Mouse (Mus musculus): ENCODE data around the gene Lenep. TPM values are rescaled to one million over a fixed set of nuclear protein-coding genes. Genes with fewer than 3 reads are reported as not detected.
A peak's percentile ranks its signal among the peaks of the same experiment; 100 is the strongest.

Gene Lenep
- total RNA-seq, 2 experiments from 2014 or later, result 0.83 TPM; not detected in 1

DNA sequence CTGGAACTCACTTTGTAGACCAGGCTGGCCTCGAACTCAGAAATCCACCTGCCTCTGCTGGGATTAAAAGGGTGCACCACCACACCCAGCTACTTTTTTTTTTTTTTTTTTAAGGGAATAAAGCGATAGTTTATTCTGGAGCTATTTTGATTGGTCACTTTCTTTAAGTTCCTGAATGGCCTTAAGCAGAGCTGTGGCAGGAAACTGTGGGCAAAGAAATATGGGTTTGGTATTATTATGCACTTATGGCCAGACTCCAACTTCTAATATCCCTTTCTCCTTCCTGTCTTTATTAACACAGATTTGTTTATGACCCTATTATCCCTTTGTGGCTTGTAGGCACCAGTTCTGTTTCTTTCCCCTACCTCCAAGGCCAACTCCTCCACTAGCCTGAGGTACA, 17.8 kb upstream of the Lenep start:
- DNase-seq (ENCODE audit: low spot score in 2 of 2), result no peak

DNA sequence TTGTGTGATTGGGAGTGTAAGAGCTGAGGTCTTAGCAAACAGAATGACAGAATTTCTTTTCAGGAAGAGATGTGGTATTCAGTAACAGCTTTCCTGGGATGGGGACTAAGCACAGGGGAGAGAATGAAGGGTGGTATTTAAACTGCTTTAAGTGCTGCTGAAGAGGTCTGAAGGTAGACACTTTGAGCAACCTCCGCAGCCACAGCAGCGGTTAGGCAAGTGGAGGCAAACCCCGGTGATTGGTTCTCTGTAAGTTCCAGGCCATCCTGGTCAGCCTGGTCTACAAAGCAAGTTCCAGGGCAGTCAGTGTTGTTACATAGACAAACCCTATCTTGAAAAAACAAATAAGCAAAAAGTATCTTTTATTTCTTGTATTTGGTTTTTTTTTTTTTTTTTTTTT, 17.4 kb upstream of the Lenep start:
- DNase-seq (ENCODE audit: low spot score in 2 of 2), result no peak

DNA sequence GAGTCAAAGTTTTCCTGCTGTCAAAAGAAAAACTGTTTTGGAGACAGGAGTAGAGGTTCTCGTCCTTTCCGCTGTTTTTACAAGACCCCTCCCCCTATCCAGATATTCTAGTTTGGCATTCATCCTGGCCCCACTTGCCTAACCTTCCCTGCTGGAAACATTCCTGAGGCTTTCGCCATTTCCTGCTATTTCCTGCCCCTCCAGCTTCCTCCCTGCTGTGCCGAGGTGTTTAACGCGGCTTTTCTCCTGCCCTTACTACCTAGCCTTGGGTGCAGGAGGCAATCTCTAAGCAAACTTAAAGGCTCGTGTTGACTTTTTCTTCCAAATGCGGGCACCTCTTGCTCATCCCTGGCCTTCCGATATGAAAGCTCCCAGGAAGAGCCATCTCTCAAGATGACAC, 17.0 kb upstream of the Lenep start:
- peak in 1 of 2 experiments; percentile 50 for DNase-seq (ENCODE audit: low spot score in 2 of 2)

DNA sequence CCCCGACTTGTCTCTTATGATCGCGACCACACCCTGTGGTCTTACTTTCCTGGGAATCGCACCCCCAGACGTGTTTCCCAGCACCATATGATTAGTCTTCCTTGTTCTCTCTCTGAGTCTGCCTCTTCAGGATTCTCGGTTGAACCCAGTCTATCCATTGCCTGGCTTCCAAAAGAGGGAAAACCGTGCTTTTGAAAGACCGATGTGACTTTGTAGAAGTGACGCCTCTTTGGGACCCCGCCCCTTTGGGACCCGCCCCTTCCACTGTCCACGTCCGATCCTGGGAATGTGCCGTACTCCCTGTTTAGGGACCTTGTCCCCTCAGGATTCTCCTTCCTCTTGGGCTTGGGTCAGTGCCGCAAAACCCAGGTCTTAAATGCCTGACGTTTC, 16.3 kb upstream of the Lenep start:
- peak; percentile 65 to 86 for DNase-seq (ENCODE audit: low spot score in 2 of 2)

DNA sequence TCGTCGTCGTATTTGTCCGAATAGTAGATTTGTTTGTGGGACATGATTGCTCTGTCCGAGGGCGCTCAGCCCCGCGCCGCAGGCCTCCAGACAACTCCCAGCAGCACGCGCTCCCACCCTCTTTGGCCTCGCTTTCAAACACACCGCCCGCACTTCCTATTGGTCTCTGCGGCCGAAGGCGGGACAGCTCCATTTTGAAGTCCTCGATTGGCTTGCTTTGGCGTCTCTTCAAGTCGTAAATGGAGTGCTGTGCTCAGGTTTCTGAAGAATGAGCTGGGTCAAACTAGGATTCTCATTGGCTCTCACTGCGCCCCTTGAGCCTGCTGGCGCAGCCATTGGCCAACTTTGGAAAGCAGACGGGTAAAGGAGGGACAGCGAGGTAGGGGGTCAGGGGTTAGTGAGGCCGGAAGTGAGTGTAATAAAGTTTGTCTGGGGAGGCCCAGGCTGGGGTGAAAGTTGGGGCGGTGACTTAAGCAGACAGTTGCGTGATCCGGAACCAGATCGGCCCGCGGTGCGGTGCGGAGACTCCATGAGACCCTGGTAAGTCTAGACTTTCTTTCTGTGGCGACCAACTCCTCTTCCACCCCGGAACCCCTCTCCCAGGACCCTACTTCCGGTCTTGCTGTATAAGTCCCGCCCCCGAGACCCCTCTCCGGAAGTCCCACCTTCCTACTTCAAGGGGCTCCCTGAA, 15.7 kb upstream of the Lenep start, which contains the start of the genes Cks1b and Shc1:
Gene Cks1b (minus strand): TSS at position 214 of the 691 bp plus-strand sequence.
Gene Shc1 (plus strand): TSS at position 274 of the 691 bp plus-strand sequence.
- DNase-seq (ENCODE audit: low spot score in 2 of 2), result peak; percentile 79 to 93

DNA sequence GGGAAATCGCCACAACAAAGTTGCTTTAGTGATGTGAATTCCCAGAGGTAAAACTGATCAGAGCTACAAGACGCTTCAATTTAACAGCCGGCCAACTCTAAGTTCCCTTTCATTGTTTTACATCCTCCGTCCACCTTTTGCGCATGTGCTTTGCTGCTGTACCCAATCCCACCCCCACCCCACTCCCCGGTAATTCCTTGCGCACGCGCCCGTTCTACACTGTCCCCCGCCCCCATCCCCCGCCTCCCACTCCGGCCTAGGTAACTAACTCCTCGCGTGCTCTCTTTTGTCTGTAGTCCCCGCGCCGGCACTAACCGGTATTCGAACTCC, 15.2 kb upstream of the Lenep start:
- DNase-seq (ENCODE audit: low spot score in 2 of 2), result no peak

DNA sequence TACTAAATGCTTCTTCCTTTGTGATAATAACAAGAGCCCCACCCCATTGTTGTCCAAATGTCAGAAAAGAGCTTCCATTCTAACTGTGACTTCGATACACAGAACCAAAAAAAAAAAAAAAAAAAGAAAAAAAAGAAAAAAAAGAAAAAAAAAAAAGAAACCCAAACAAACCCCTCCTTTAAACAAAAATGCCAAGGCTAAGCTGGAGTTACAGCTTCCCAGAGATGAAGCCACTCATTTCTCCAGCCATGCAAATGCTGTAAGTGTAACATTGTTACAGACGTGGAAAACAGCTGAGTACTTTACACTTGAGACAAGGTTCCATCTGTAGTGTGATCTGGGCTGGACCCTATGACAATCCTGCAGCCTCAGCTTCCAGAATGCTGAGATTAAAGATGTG, 14.5 kb upstream of the Lenep start:
- DNase-seq (ENCODE audit: low spot score in 2 of 2), result no peak

DNA sequence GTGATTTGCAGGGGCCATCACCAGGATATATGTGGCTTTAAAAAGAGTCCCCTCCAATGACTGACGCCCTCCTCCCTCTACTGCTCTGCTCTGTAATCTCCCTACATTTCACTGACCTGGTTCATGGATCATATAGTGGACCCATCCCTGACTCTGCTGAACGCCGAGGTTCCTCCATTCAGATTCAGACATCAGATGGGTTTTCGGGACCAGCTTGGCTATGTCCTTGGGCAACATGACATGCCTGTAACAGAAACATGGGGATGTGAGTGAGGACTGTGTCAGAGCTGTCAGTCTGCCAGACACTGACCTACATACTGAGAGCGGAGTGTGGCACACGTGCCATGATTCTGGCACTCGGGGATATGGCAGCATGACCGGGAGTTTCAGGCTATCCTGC, 13.6 kb upstream of the Lenep start:
- no peak for DNase-seq (ENCODE audit: low spot score in 2 of 2)

DNA sequence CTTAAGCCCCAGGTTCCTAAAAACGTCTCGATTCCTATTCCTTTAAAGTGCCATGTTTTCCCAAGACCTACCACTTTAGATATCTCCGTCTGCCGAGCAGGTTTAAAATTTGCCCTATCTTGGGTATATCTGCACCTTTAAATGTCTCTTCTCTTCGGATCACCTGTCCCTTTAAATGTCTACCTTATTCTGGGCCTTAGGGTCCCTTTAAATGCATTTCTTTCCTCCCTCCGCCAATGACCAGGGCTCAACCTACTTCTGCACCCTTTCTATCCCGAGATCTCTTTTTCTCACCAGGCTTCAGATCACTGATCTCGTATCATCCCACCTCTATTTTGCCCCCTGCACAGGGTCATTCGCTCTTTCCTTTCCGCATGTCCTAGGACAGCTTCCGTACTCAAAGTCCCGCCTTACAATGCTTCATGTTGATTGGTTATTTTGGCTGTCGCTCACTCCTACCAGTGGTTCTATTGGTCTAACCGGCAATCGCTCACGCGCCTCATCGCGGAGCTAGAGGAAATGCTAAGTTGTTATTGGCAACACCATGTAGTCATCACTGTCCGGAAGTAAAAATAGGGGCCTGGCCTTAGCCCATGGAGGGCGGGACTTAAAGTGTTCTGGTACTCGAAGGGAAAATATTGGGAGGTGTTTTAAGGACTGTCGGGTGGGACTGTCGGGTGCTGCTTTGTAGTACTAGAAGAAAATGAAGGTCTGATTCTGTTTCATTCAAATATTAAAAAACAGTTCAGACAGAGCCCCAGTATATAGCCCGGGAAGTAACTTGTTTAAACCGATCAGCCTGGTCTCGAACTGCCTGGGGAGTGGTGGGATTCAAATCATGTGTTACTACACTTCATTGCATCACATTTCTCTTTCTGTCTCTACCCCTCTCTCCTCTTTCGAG, 9.1 kb upstream of the Lenep start, which contains the start of gene Flad1:
Gene Flad1 (minus strand): TSS at position 381 of the 904 bp plus-strand sequence.
- DNase-seq (ENCODE audit: low spot score in 2 of 2), result peak; percentile 87 to 93

DNA sequence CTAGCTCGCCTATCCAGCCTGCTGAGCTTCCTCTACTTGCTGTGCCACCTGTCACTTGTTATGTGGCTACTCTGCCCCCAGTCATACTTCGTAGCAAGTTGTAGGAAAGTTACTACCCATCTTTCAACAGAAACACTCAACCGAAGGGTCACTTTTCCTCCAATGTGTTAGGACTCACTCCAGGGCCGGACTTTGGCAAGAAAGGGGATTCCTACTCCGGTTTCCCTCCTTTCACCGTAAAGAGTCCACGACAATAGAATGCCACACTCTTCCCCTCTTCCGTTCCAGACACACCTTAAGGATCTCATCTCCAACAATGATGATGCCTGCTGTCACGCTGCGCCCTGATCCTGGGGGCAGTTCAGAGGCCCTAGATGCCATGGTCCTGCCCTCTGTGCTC, 8.3 kb upstream of the Lenep start:
- DNase-seq (ENCODE audit: low spot score in 2 of 2), result no peak

DNA sequence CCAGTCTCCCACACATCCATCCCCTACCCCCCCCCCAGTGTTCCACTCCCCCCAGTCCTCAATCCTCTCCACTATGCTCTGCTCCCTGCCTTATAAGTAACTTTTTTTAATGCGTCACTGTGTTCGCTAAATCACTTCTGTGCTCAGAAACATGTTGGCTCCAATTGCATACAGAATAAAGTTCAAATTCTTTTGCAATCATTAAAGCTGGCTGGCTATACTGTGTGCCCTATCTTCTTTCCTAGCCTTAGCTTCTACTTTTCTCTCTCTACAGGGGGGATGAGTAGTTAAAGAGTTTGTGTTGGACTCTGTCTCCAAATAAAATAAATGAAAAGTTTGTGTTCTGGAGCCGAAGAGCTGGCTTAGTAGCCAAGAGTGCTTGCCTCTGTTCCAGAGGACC, 7.1 kb upstream of the Lenep start:
- DNase-seq (ENCODE audit: low spot score in 2 of 2), result no peak

DNA sequence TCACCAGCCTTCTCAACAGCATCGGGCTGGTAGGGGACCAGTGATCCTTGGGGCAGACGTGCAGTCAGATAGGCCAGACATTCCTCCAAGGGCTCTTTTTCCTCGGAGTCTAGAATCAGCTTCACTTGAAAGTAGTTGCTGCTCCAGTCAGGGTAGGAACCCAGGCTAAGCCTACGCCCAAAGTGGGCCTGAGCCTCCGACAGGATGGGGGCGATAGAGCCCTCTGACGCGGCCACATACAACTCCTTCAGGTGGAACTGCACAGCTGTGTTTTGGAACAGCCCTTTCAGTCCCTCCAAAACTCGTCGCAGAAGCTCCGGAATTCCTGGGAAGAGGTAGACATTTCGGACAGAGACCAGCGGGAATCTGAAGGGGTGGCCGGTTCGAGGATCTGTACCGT, 5.9 kb upstream of the Lenep start:
- no peak for DNase-seq (ENCODE audit: low spot score in 2 of 2)

DNA sequence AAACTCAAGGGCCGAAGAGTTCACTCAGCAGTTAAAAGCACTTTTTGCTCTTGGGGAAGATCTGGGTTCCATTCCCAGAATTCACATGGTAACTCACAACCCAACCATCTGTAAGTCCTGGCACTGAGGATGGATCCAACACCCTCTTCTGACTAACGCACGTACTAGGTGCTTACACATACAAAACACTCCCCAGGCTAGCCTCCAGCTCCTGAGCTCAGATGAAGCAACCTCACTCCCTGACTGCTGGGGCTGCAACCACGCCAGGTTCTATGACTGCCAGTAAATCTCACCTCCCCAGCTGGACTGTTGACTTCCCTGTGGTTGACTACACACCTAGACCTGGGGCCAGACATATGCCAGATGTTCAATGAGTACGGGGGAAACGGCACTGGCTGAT, 4.3 kb upstream of the Lenep start:
- no peak for DNase-seq (ENCODE audit: low spot score in 2 of 2)

DNA sequence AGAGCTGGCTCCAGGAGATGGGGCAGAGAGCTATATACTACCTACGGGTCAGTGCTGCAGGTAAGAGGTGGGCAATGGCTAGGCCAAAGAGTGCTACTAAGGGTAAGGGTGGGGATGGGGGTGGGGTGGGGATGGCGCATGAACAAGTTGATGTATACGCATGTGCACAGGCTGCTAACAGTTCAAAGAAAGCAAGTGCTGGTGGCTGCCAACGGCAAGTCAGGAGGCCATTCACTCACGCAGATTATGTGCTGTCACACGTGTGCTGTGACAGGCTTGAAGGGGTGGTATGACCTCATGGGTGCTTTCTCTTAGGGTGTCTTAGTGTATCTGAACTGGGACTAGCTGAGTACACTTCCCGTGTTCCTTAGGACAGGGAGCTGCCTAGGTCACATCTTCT, 1.3 kb downstream of the Lenep start:
- DNase-seq (ENCODE audit: low spot score in 2 of 2), result no peak

DNA sequence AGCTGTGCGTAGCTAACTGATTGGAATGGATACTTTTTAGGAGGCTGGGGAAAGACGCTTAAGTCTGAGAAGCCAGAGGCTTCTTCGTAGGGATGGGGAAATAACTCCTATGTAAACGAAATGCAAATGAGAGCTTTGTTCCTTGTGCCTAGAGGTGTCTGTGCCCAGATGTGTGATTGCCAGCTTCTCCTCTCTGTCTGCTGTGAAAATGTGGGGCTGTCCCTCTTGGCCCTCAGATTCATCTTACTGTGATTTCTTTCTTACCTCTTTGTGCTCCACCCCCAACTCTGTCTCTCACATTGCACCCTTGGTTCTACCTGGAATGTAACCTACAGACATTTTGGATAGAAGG, 6.0 kb downstream of the Lenep start:
- no peak for DNase-seq (ENCODE audit: low spot score in 2 of 2)

DNA sequence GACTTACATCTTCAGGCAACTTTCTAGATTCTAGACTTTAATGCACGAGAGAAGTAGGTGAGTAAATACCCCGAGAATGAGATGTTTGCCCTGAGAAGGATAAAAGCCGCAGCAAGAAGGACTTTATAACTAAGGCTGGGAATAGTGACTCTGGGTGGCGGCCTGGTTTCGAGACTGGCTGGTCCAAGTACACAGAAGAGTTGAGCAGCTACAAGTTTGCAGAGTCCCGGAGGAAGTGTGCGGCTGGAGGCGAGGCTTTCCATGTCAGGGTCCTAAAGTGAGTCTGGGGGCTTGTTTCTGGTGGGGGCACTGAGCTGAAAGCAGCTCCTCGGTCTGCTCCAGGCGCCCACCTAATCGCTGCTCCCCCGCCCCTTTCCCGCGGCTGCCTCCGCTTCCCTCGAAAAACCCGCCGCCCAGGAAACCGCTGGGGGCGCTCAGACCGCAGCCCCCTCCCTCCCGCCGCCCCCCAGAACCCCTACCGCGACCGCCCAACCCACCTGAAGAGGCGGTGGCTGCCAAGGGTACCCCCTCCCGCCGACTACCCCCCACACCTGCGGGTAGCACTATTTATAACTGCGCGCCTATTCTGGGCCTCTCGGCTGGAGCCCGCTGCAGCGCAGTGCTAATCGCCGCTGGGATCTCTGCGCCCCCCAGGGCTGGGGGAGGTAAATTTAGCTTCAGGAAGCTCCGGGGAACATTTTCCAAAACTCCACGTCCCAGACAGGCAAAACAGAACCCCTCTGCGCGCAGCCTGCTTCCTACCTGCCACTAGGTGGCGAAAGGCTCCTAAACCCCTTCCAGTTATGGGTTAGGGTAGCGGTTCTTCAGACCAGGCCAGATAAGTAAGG, 6.6 kb downstream of the Lenep start:
- DNase-seq (ENCODE audit: low spot score in 2 of 2), result peak in 1 of 2 experiments; percentile 69

DNA sequence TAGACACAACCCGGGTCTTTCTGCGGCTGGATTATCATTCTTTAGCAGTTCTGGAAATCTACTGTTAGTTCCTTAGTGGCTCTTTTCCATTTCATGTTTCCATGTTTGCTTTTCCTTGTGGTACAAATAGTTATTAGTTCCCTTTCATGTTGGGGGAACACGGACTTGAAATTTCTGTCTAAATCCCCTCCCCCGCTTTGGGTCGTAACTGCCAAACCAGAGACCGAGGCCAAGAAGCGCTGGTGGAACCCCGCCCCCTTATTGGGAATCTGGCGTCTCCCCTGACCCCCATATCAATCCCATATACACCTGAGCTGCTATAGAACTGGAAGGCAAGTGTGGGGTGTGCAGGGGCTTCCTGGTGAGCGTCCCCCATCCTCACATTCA, 7.2 kb downstream of the Lenep start:
- no peak for DNase-seq (ENCODE audit: low spot score in 2 of 2)

DNA sequence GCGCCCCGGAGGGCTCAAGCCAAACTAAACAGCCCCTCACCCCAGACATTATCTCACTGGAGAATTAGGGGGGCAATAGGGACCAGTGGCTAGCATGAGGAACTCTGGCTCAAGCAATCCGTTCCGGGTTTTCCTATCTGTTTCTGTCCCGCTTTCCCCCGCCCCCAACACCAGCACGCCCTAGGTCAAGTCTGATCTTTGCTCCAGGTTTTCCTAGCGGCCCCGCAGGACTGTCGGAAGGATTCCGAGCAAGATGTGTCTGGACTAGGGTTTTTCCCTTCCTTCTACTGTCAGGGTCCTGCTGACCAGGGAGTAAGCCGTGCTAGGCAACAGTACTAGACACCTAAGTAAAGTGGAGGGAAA, 7.7 kb downstream of the Lenep start:
- peak; percentile 69 to 86 for DNase-seq (ENCODE audit: low spot score in 2 of 2)

DNA sequence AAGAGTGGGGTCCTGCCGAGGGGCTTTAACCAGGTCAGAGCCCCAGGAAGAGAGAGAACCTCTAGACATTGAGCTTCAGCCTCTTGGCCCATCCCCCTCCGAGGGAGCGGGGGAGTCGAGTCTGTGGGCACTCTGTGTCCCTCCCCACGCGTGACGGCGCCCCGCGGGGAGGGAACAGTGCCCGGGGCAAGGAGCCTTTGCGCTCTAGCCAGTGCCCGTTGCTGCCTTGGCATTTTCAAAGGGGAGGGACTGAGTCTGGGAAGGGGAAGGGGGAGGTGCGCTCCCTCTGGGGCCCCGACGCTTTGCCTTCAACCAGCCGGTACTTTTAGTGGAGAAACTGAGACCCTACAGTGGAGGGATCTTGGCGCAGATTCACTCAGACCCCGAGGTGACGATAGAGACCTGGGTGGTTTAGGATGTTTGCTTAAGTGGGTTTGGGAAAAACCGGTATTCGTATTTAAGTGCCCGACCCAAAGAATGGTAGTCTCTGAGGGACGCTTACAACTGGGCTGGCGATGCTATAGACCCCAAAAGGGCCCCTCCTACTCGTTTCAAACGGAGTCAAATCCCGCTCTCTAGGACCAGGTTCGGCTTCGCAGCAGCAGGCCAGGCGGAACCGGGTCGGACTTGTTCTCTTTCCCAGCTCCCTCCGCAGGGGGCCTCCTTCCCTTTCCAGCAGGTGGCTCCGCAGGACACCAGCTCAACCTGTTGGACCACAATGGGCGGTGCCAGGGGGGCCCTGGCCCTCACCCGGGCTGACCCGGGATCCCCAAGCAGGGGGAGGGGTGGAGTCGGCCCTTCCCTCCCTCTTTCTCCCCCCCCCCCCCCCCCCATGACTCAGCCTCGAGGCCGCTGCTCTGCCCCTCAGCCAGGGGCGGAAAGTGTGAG, 8.3 kb downstream of the Lenep start, which contains the start of gene Zbtb7b:
Gene Zbtb7b (minus strand): TSS at position 771 of the 888 bp plus-strand sequence.
- DNase-seq (ENCODE audit: low spot score in 2 of 2), result peak; percentile 70 to 81

DNA sequence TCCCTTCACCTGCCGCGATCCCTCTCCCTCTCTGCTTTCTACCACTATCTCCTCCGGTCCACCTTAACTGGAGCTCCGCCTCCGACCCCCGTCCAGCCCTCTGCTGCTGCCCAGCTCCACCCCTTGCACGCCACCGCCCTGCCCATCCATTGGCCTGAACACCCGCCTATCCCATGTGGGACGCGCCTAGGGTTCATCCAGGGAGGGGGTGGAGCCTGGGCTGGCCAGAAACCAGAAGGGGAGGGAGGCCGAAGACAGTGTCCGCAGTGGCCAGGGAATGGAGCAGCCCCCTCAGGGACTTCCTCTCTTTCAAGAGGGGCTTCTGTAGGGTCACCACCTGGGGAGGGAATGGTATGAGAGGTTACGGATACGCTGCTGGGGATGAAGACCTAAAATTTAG, 9.0 kb downstream of the Lenep start:
- DNase-seq (ENCODE audit: low spot score in 2 of 2), result peak; percentile 97 to 99

Data from gastrocnemius, postnatal 4 days (tissue).